Mouse (Mus musculus) heart, postnatal 0 days (tissue): Measurements from ENCODE around the gene Ccr7.

Source experiments
- CTCF ChIP-seq: IDR thresholded peaks from 2 replicates; pipeline ENCODE4 v1.5.1; 2016; ENCODE audit warnings: antibody characterized with exemption, control low read depth, low read depth
- EP300 ChIP-seq: IDR thresholded peaks from 2 replicates; pipeline ENCODE4 v1.6.1; 2016; ENCODE audit warnings: antibody characterized with exemption, low read depth

DNA sequence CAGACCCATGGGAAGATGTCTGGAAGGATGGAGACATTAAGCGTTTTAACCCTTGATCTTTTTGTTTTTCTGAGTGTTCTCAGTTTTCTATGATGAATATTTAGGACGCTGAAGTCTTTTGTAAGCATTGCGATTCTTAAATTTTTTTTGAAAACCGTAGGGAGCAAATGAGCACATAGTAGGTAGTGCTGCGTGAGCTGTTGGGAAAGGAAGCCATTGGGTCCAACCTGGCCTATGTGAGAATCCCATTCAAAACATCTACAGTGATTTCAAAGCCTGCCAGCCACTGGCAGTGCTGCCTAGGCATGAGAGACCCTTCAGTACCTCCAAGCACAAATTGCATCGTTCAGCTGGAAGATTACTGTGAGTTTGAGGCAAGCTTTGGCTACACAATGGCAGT, 15.1 kb upstream of the Ccr7 start:
- TF ChIP-seq CTCF (no peak), EP300 (no peak)
